Mouse (Mus musculus) G1E (cell line): ENCODE data around the gene Hps5. TPM values are rescaled to one million over a fixed set of nuclear protein-coding genes. Genes with fewer than 3 reads are reported as not detected.

Source experiments
- ATAC-seq: 2 replicates; pipeline ENCODE4 v1.8.0; 2016; ENCODE audit warnings: mild to moderate bottlenecking; ENCODE audit not compliant: insufficient number of reproducible peaks, poor library complexity, low FRiP score, severe bottlenecking; ENCODE audit errors: extremely low read depth
- DNase-seq: peaks from one replicate; pipeline ENCODE4 v3.0.0; 2012; ENCODE audit warnings: low spot score
- H3K27me3 ChIP-seq: 2 replicates; pipeline ENCODE4 v1.6.1; 2012; ENCODE audit warnings: mild to moderate bottlenecking, low read length, inconsistent platforms; ENCODE audit not compliant: insufficient read depth
- H3K36me3 ChIP-seq: replicated peaks from 2 replicates; pipeline ENCODE3; 2012; ENCODE audit warnings: mild to moderate bottlenecking, inconsistent platforms
- H3K4me1 ChIP-seq: 2 replicates; pipeline ENCODE4 v1.6.1; 2012; ENCODE audit warnings: low read depth, low read length, inconsistent platforms, mixed read lengths; ENCODE audit not compliant: insufficient read depth
- H3K4me3 ChIP-seq: 2 replicates; pipeline ENCODE4 v1.5.1; 2012; ENCODE audit warnings: low read depth, mild to moderate bottlenecking, inconsistent platforms, low read length, moderate library complexity, mixed read lengths
- H3K9me3 ChIP-seq: replicated peaks from 2 replicates; pipeline ENCODE4 v1.6.1; 2012; ENCODE audit warnings: inconsistent platforms
- CTCF ChIP-seq: IDR thresholded peaks from 2 replicates; pipeline ENCODE4 v1.5.1; 2012; ENCODE audit warnings: low read depth, low read length, inconsistent platforms, mixed read lengths
- GATA1 ChIP-seq: IDR thresholded peaks from 2 replicates; pipeline ENCODE4 v1.6.1; 2012; ENCODE audit warnings: borderline replicate concordance, low read length, inconsistent platforms, mixed read lengths
- GATA2 ChIP-seq: IDR thresholded peaks from 2 replicates; pipeline ENCODE4 v1.6.1; 2012; ENCODE audit warnings: low read depth, low read length, inconsistent platforms, borderline replicate concordance
- POLR2AphosphoS5 ChIP-seq: IDR thresholded peaks from 2 replicates; pipeline ENCODE4 v1.6.1; 2012; ENCODE audit warnings: low read depth, low read length, inconsistent platforms; ENCODE audit not compliant: insufficient replicate concordance
- TAL1 ChIP-seq: conservative IDR thresholded peaks from 2 replicates; pipeline ENCODE4 v1.6.1; 2012; ENCODE audit warnings: low read depth, low read length, inconsistent platforms, mixed read lengths
- polyA plus RNA-seq: library from polyadenylated mRNA; stranded (reverse); fragments of >175 nt; gene quantifications from 2 replicates; pipeline ENCODE4 v1.2.3, GENCODE M21; 2012
- total RNA-seq, 2 experiments: library from RNA; stranded (forward) in 1 of 2; stranded (reverse) in 1 of 2; fragments of 200-1000 nt in 1 of 2; fragments of >200 nt in 1 of 2; fragmentation: Nextera tagmentation in 1 of 2; gene quantifications; 2 replicates each; pipeline ENCODE4 v1.2.3; 2014 to 2017

Gene Hps5
- total and polyA plus RNA-seq, 3 experiments, result 2.7 to 34.9 (median 30.4) TPM

GRCm38 (mm10) chr7:46727584-46727983 lies 68.3 kb downstream of the Hps5 start:
- Histone ChIP-seq H3K4me3 (no peak overlapping the region), H3K36me3 (no peaks in the 10 kb centered on the region), H3K9me3 (no peaks in the 10 kb centered on the region), H3K27me3 (peaks cover 36% of the 10 kb centered on the region), H3K4me1 (peaks cover 4% of the 10 kb centered on the region; the same call in 1 of the 2 replicates)
- ATAC-seq, result no peak
- DNase-seq, result no peak
- TF ChIP-seq CTCF, result no peak
- no peak for TF ChIP-seq GATA2
- TF ChIP-seq GATA1, result no peak
- no peak for TF ChIP-seq TAL1
- no peak for TF ChIP-seq POLR2AphosphoS5

GRCm38 (mm10) chr7:46724396-46724795 lies 71.5 kb downstream of the Hps5 start:
- H3K27me3 ChIP-seq, result peaks cover 27% of the 10 kb centered on the region
- peaks cover 4% of the 10 kb centered on the region; the same call in 1 of the 2 replicates for H3K4me1 ChIP-seq
- H3K36me3 ChIP-seq, result no peaks in the 10 kb centered on the region
- TF ChIP-seq POLR2AphosphoS5 (no peak), GATA2 (no peak), TAL1 (no peak), GATA1 (no peak), CTCF (no peak)
- no peak overlapping the region for H3K4me3 ChIP-seq
- no peak for DNase-seq
- H3K9me3 ChIP-seq, result no peaks in the 10 kb centered on the region
- ATAC-seq, result no peak

- H3K4me1 ChIP-seq, result peaks cover 4% of the 10 kb centered on the region; the same call in 1 of the 2 replicates
- no peaks in the 10 kb centered on the region for H3K36me3 ChIP-seq
- no peaks in the 10 kb centered on the region for H3K9me3 ChIP-seq
- H3K27me3 ChIP-seq, result peaks cover 25% of the 10 kb centered on the region
- no peak for DNase-seq
- ATAC-seq, result no peak
- no peak for TF ChIP-seq GATA1
- no peak for TF ChIP-seq TAL1
- no peak for TF ChIP-seq GATA2
- TF ChIP-seq POLR2AphosphoS5, result no peak
- no peak for TF ChIP-seq CTCF
- no peak overlapping the region for H3K4me3 ChIP-seq
These were observed 72.0 kb downstream of the Hps5 start for GRCm38 (mm10) chr7:46723849-46724248.

- peaks cover 29% of the 10 kb centered on the region for H3K27me3 ChIP-seq
- H3K9me3 ChIP-seq, result no peaks in the 10 kb centered on the region
- DNase-seq, result no peak
- no peak for ATAC-seq
- no peak overlapping the region for H3K4me3 ChIP-seq
- TF ChIP-seq CTCF, result no peak
- no peak for TF ChIP-seq GATA2
- no peak for TF ChIP-seq TAL1
- no peak for TF ChIP-seq GATA1
- no peaks in the 10 kb centered on the region for H3K36me3 ChIP-seq
- H3K4me1 ChIP-seq, result peaks cover 4% of the 10 kb centered on the region; the same call in 1 of the 2 replicates
These were observed 72.5 kb downstream of the Hps5 start for GRCm38 (mm10) chr7:46723354-46723753.

GRCm38 (mm10) chr7:46720460-46720859 lies 75.4 kb downstream of the Hps5 start:
- Histone ChIP-seq H3K9me3 (no peaks in the 10 kb centered on the region), H3K27me3 (peaks cover 31% of the 10 kb centered on the region), H3K4me3 (no peak overlapping the region), H3K4me1 (peaks cover 4% of the 10 kb centered on the region; the same call in 1 of the 2 replicates), H3K36me3 (no peaks in the 10 kb centered on the region)
- no peak for ATAC-seq
- DNase-seq, result no peak
- TF ChIP-seq GATA1 (no peak), GATA2 (no peak), TAL1 (no peak), POLR2AphosphoS5 (no peak), CTCF (no peak)

- H3K27me3 ChIP-seq, result peaks cover 31% of the 10 kb centered on the region
- H3K9me3 ChIP-seq, result no peaks in the 10 kb centered on the region
- TF ChIP-seq CTCF (no peak), GATA2 (no peak), POLR2AphosphoS5 (no peak)
- ATAC-seq (no peak), DNase-seq (no peak)
- no peaks in the 10 kb centered on the region for H3K36me3 ChIP-seq
- H3K4me3 ChIP-seq, result no peak overlapping the region
- H3K4me1 ChIP-seq, result peaks cover 4% of the 10 kb centered on the region; the same call in 1 of the 2 replicates
These were observed 76.3 kb downstream of the Hps5 start for GRCm38 (mm10) chr7:46719526-46719925.
